Mouse (Mus musculus) forebrain, postnatal 0 days (tissue): ENCODE measurements at regions not wholly inside any gene's neighbourhood (a gene's known extent, or its start where the extent isn't known, plus 50 kb on each side); places are given as distances from the start of the nearest gene placed in this dataset.
A peak's percentile ranks its signal among the peaks of the same experiment; 100 is the strongest.

Experiments
- ATAC-seq: fragments of 200-750 bp; cut with Nextera tagmentation; 2 replicates; pipeline ENCODE4 v1.8.0; 2017; ENCODE audit warnings: mild to moderate bottlenecking, moderate library complexity
- DNase-seq: peaks from one replicate; pipeline ENCODE4 v3.0.0-alpha.2; 2015
- H3K27ac ChIP-seq: fragments of 300-500 bp; sonication (generic); 2 replicates; pipeline ENCODE4 v1.5.1; 2014; ENCODE audit warnings: low read depth, mild to moderate bottlenecking, antibody characterized with exemption, low read length, moderate library complexity, mixed read lengths
- H3K27me3 ChIP-seq: fragments of 300-500 bp; sonication (generic); 2 replicates; pipeline ENCODE4 v1.6.1; 2014; ENCODE audit warnings: mild to moderate bottlenecking, low read length, mixed read lengths; ENCODE audit not compliant: insufficient read depth
- H3K36me3 ChIP-seq: fragments of 300-500 bp; sonication (generic); 2 replicates; pipeline ENCODE4 v1.6.1; 2014; ENCODE audit warnings: mild to moderate bottlenecking, moderate library complexity; ENCODE audit not compliant: insufficient read depth
- H3K4me1 ChIP-seq: fragments of 300-500 bp; sonication (generic); 2 replicates; pipeline ENCODE4 v1.6.1; 2014; ENCODE audit warnings: antibody characterized with exemption; ENCODE audit not compliant: insufficient read depth
- H3K4me2 ChIP-seq: fragments of 300-500 bp; sonication (generic); 2 replicates; pipeline ENCODE4 v1.6.1; 2014; ENCODE audit warnings: low read depth, mild to moderate bottlenecking, moderate library complexity
- H3K4me3 ChIP-seq: fragments of 300-500 bp; sonication (generic); 2 replicates; pipeline ENCODE4 v1.5.1; 2014; ENCODE audit warnings: low read depth, low read length, mixed read lengths
- H3K9ac ChIP-seq: fragments of 300-500 bp; sonication (generic); 2 replicates; pipeline ENCODE4 v1.6.1; 2014; ENCODE audit warnings: mild to moderate bottlenecking
- H3K9me3 ChIP-seq: fragments of 300-500 bp; sonication (generic); 2 replicates; pipeline ENCODE4 v1.6.1; 2016; ENCODE audit warnings: low read length
- CTCF ChIP-seq: sonication (generic); IDR thresholded peaks from 2 replicates; pipeline ENCODE4 v1.5.1; 2016; ENCODE audit warnings: antibody characterized with exemption, control low read depth, low read depth
- WGBS: fragments of 180-500 bp; shearing (Covaris S2); extraction: QIAGEN DNeasy Blood & Tissue Kit; methylation state at CpG from one replicate; pipeline ENCODE4 v1.1.7; 2014; 5-methylcytosine and 5-hydroxymethylcytosine counted together

GRCm38 (mm10) chr4:125915166-125915565 is 109.2 kb upstream of the Csf3r start:
- Histone ChIP-seq H3K4me2 (no peak overlapping the region), H3K4me3 (no peak overlapping the region), H3K36me3 (no peaks in the 10 kb centered on the region), H3K9ac (no peak overlapping the region), H3K4me1 (no peaks in the 10 kb centered on the region), H3K9me3 (no peaks in the 10 kb centered on the region), H3K27ac (no peak overlapping the region), H3K27me3 (peaks cover 14% of the 10 kb centered on the region)
- WGBS, result 36% methylated on average over 8 of the region's 8 CpGs
- TF ChIP-seq CTCF, result peak; percentile 47; the same call in 1 of the 2 replicates
- no peak for ATAC-seq
- no peak for DNase-seq

- Histone ChIP-seq H3K9ac (no peak overlapping the region), H3K4me1 (no peaks in the 10 kb centered on the region), H3K4me2 (no peak overlapping the region), H3K4me3 (no peak overlapping the region), H3K27me3 (peaks cover 10% of the 10 kb centered on the region), H3K27ac (no peak overlapping the region), H3K9me3 (no peaks in the 10 kb centered on the region), H3K36me3 (no peaks in the 10 kb centered on the region)
- DNase-seq, result no peak
- WGBS, result 12% methylated on average over 6 of the region's 6 CpGs
- no peak for TF ChIP-seq CTCF
- no peak for ATAC-seq
Measured at GRCm38 (mm10) chr4:125917210-125917609, 107.1 kb upstream of the Csf3r start.

GRCm38 (mm10) chr4:125921550-125922316 is 102.6 kb upstream of the Csf3r start:
- H3K9ac ChIP-seq, result no peak overlapping the region
- WGBS, result 8% methylated on average over 19 of the region's 19 CpGs
- H3K4me1 ChIP-seq, result peaks cover 5% of the 10 kb centered on the region
- H3K27ac ChIP-seq, result no peak overlapping the region
- DNase-seq (peak; percentile 82), ATAC-seq (peak; percentile 76)
- no peak overlapping the region; the same call in 1 of the 2 replicates for H3K4me2 ChIP-seq
- no peaks in the 10 kb centered on the region for H3K9me3 ChIP-seq
- H3K27me3 ChIP-seq, result peaks cover 7% of the 10 kb centered on the region; the same call in 1 of the 2 replicates
- no peak overlapping the region for H3K4me3 ChIP-seq
- H3K36me3 ChIP-seq, result no peaks in the 10 kb centered on the region
- TF ChIP-seq CTCF, result peak; percentile 64

- H3K4me3 ChIP-seq, result no peak overlapping the region
- H3K4me1 ChIP-seq, result peaks cover 5% of the 10 kb centered on the region
- no peak overlapping the region for H3K27ac ChIP-seq
- 20% methylated on average over 11 of the region's 11 CpGs for WGBS
- H3K27me3 ChIP-seq, result peaks cover 7% of the 10 kb centered on the region; the same call in 1 of the 2 replicates
- DNase-seq (no peak), ATAC-seq (peak; percentile 32; the same call in 1 of the 2 replicates)
- H3K36me3 ChIP-seq, result no peaks in the 10 kb centered on the region
- TF ChIP-seq CTCF, result no peak
- H3K9ac ChIP-seq, result no peak overlapping the region
- no peaks in the 10 kb centered on the region for H3K9me3 ChIP-seq
- no peak overlapping the region for H3K4me2 ChIP-seq
Measured at GRCm38 (mm10) chr4:125922317-125922878, 102.0 kb upstream of the Csf3r start.

- peak; percentile 62 for DNase-seq
- Histone ChIP-seq H3K27me3 (peaks cover 7% of the 10 kb centered on the region; the same call in 1 of the 2 replicates), H3K36me3 (no peaks in the 10 kb centered on the region), H3K27ac (no peak overlapping the region), H3K9ac (no peak overlapping the region), H3K4me3 (no peak overlapping the region), H3K4me2 (no peak overlapping the region), H3K4me1 (peaks cover 5% of the 10 kb centered on the region), H3K9me3 (no peaks in the 10 kb centered on the region)
- whole genome bisulfite sequencing, result 25% methylated on average over 7 of the region's 7 CpGs
- no peak for TF ChIP-seq CTCF
- ATAC-seq, result no peak
Measured at GRCm38 (mm10) chr4:125923225-125923624, 101.1 kb upstream of the Csf3r start.

GRCm38 (mm10) chr4:125928196-125928595 is 96.2 kb upstream of the Csf3r start:
- DNase-seq (no peak), ATAC-seq (no peak)
- no peak overlapping the region for H3K27ac ChIP-seq
- H3K36me3 ChIP-seq, result no peaks in the 10 kb centered on the region
- no peaks in the 10 kb centered on the region for H3K9me3 ChIP-seq
- TF ChIP-seq CTCF, result no peak
- peaks cover 5% of the 10 kb centered on the region for H3K4me1 ChIP-seq
- H3K27me3 ChIP-seq, result no peaks in the 10 kb centered on the region
- H3K4me3 ChIP-seq, result no peak overlapping the region
- H3K9ac ChIP-seq, result no peak overlapping the region
- no peak overlapping the region for H3K4me2 ChIP-seq
- 29% methylated on average over 4 of the region's 4 CpGs for whole genome bisulfite sequencing

GRCm38 (mm10) chr4:125929122-125929772 is 95.1 kb upstream of the Csf3r start:
- DNase-seq, result no peak

More at GRCm38 (mm10) chr4:125929122-125929772, 95.1 kb upstream of the Csf3r start:
- H3K9me3 ChIP-seq, result no peaks in the 10 kb centered on the region
- WGBS, result 65% methylated on average over 17 of the region's 17 CpGs
- H3K27ac ChIP-seq, result no peak overlapping the region
- no peaks in the 10 kb centered on the region for H3K4me1 ChIP-seq
- TF ChIP-seq CTCF, result no peak
- no peaks in the 10 kb centered on the region for H3K27me3 ChIP-seq
- H3K36me3 ChIP-seq, result no peaks in the 10 kb centered on the region
- no peak overlapping the region for H3K4me2 ChIP-seq
- no peak overlapping the region for H3K4me3 ChIP-seq
- peak; percentile 42; the same call in 1 of the 2 replicates for ATAC-seq
- no peak overlapping the region for H3K9ac ChIP-seq
